Mouse (Mus musculus) forebrain, embryonic 12.5 days (tissue): Measurements from ENCODE around the gene Gm20388. TPM values are rescaled to one million over a fixed set of nuclear protein-coding genes. Genes with fewer than 3 reads are reported as not detected.

Experiments used
- ATAC-seq: fragments of 200-750 bp; cut with Nextera tagmentation; 2 replicates; pipeline ENCODE4 v1.8.0; 2017; ENCODE audit warnings: moderate TSS enrichment; ENCODE audit not compliant: low FRiP score
- H3K27ac ChIP-seq: fragments of 300-500 bp; sonication (generic); 2 replicates; pipeline ENCODE4 v1.5.1; 2016; ENCODE audit warnings: mild to moderate bottlenecking
- H3K27me3 ChIP-seq: fragments of 300-500 bp; sonication (generic); 2 replicates; pipeline ENCODE4 v1.6.1; 2016; ENCODE audit warnings: mild to moderate bottlenecking
- H3K36me3 ChIP-seq: fragments of 300-500 bp; sonication (generic); replicated peaks from 2 replicates; pipeline ENCODE4 v1.6.1; 2016; ENCODE audit warnings: mild to moderate bottlenecking
- H3K4me1 ChIP-seq: fragments of 300-500 bp; sonication (generic); 2 replicates; pipeline ENCODE4 v1.6.1; 2016
- H3K4me2 ChIP-seq: fragments of 300-500 bp; sonication (generic); 2 replicates; pipeline ENCODE4 v1.6.1; 2016; ENCODE audit warnings: mild to moderate bottlenecking, moderate library complexity
- H3K4me3 ChIP-seq: fragments of 300-500 bp; sonication (generic); replicated peaks from 2 replicates; pipeline ENCODE4 v1.5.1; 2016; ENCODE audit warnings: mild to moderate bottlenecking
- H3K9ac ChIP-seq: fragments of 300-500 bp; sonication (generic); 2 replicates; pipeline ENCODE4 v1.6.1; 2016; ENCODE audit warnings: mild to moderate bottlenecking
- H3K9me3 ChIP-seq: fragments of 300-500 bp; sonication (generic); 2 replicates; pipeline ENCODE4 v1.6.1; 2016
- WGBS: fragments of 180-500 bp; shearing (Covaris S2); methylation state at CpG from one replicate; pipeline ENCODE4 v1.1.7; 2016; 5-methylcytosine and 5-hydroxymethylcytosine counted together
- polyA plus RNA-seq: library from polyadenylated mRNA; unstranded; fragments of >200 nt; fragmentation: Nextera tagmentation; extraction: Ambion mirVana; gene quantifications from 2 replicates; pipeline ENCODE4 v1.2.1, GENCODE M21; 2016

Gene Gm20388
- polyA plus RNA-seq, 1 experiment from 2014 or later = not detected

GRCm38 (mm10) chr8:122705901-122706561, 2795.4 kb downstream of the Gm20388 start:
- no peak overlapping the region for H3K27ac ChIP-seq
- no peak overlapping the region for H3K9ac ChIP-seq
- H3K4me1 ChIP-seq = peaks cover 19% of the 10 kb centered on the region
- ATAC-seq = no peak
- no peak overlapping the region for H3K4me2 ChIP-seq
- WGBS = 44% methylated on average over 12 of the region's 12 CpGs
- H3K27me3 ChIP-seq = peaks cover 5% of the 10 kb centered on the region; the same call in 1 of the 2 replicates
- no peaks in the 10 kb centered on the region for H3K36me3 ChIP-seq
- H3K9me3 ChIP-seq = no peaks in the 10 kb centered on the region
- no peak overlapping the region for H3K4me3 ChIP-seq

GRCm38 (mm10) chr8:122707184-122707583, 2796.5 kb downstream of the Gm20388 start:
- Histone ChIP-seq H3K4me1 (peaks cover 19% of the 10 kb centered on the region), H3K27ac (no peak overlapping the region), H3K27me3 (0 out of 2 replicates have a peak, but pooled peaks cover 3% of the 10 kb centered on the region), H3K9me3 (no peaks in the 10 kb centered on the region), H3K4me3 (no peak overlapping the region), H3K4me2 (no peak overlapping the region), H3K36me3 (no peaks in the 10 kb centered on the region), H3K9ac (no peak overlapping the region)
- no peak for ATAC-seq
- WGBS = 64% methylated on average over 4 of the region's 4 CpGs

DNA sequence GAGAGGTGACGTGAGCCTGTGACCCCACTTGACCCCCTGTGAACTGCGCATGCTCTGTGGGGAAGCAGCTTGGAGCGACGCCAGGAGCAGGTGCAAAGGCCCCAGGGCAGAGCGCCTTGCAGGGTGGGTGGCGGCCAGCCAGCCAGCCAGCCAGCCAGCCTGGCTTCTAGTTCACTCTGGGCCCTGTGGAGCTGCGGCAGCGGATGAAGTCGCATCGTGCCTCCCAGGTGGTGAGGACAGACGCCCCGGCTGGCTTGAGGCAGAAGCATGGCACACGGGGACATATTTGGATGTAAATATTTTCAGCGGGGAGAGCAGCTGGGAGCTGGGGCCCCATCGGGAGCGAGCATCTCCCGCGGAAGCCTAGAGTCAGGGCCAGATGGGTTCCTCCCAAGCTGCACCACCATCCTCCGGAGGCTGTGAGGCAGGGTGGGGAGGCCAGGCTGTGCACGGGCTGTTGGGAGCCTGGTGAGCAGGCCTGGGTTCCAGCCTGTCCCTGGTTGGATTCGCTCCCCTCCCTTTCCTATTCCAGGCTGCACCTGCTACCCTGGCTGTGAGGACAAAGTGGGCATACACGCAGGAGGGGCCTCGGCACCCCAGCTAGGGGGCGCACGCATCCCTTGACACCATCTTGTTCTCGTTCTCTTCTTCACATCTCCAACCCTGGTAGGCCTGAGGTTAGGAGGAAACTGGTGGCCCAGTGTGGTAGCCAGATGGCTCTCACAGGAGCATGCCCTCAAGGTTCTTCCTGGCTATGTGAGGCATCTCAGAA, 2798.9 kb downstream of the Gm20388 start:
- H3K4me2 ChIP-seq = no peak overlapping the region
- H3K4me3 ChIP-seq = no peak overlapping the region
- peak overlapping the region; percentile 57 for H3K27ac ChIP-seq
- H3K9ac ChIP-seq = no peak overlapping the region
- H3K27me3 ChIP-seq = 0 out of 2 replicates have a peak, but pooled peaks cover 8% of the 10 kb centered on the region
- peak; percentile 78; the same call in 1 of the 2 replicates for ATAC-seq
- WGBS = 46% methylated on average over 26 of the region's 26 CpGs
- H3K9me3 ChIP-seq = no peaks in the 10 kb centered on the region
- H3K36me3 ChIP-seq = no peaks in the 10 kb centered on the region
- H3K4me1 ChIP-seq = peaks cover 23% of the 10 kb centered on the region

DNA sequence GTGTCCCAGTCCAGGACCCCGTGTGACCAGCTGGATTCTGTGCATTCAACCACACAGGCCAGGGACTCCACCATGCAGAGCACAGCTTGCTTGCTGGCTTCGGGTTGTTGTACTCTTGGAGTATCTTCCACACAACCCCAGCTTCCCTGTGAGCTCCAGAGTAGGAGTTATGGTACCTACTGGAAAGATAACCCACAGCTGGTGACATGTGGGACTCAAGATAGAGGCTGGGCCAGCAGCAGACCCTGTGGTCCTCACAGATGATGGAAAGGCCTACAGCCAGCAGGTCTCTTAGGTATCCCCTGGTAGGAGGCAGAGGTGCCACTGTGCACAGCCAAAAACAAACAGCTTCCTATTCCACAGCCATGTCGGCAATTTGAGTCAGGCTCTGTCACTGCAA, 2800.8 kb downstream of the Gm20388 start:
- Histone ChIP-seq H3K4me3 (no peak overlapping the region), H3K36me3 (no peaks in the 10 kb centered on the region), H3K4me1 (peaks cover 13% of the 10 kb centered on the region), H3K9ac (no peak overlapping the region), H3K9me3 (no peaks in the 10 kb centered on the region), H3K27me3 (0 out of 2 replicates have a peak, but pooled peaks cover 8% of the 10 kb centered on the region), H3K27ac (no peak overlapping the region), H3K4me2 (no peak overlapping the region)
- 86% methylated on average over 3 of the region's 3 CpGs for WGBS
- no peak for ATAC-seq

GRCm38 (mm10) chr8:122711891-122712365, 2801.3 kb downstream of the Gm20388 start:
- WGBS = 81% methylated on average over 11 of the region's 11 CpGs
- no peak overlapping the region for H3K4me3 ChIP-seq
- H3K4me1 ChIP-seq = peaks cover 13% of the 10 kb centered on the region
- H3K4me2 ChIP-seq = no peak overlapping the region
- H3K27ac ChIP-seq = no peak overlapping the region
- H3K27me3 ChIP-seq = 0 out of 2 replicates have a peak, but pooled peaks cover 9% of the 10 kb centered on the region
- H3K9me3 ChIP-seq = no peaks in the 10 kb centered on the region
- H3K9ac ChIP-seq = no peak overlapping the region
- no peak for ATAC-seq
- H3K36me3 ChIP-seq = no peaks in the 10 kb centered on the region

GRCm38 (mm10) chr8:122712411-122713156, 2801.9 kb downstream of the Gm20388 start:
- Histone ChIP-seq H3K4me1 (peaks cover 13% of the 10 kb centered on the region), H3K27me3 (peaks cover 15% of the 10 kb centered on the region; the same call in 1 of the 2 replicates), H3K4me3 (no peak overlapping the region), H3K27ac (no peak overlapping the region), H3K9ac (no peak overlapping the region), H3K9me3 (no peaks in the 10 kb centered on the region), H3K36me3 (no peaks in the 10 kb centered on the region), H3K4me2 (no peak overlapping the region)
- 78% methylated on average over 12 of the region's 12 CpGs for WGBS
- ATAC-seq = no peak

GRCm38 (mm10) chr8:122713157-122713518, 2802.5 kb downstream of the Gm20388 start:
- Histone ChIP-seq H3K4me1 (peaks cover 13% of the 10 kb centered on the region), H3K27ac (no peak overlapping the region), H3K4me3 (no peak overlapping the region), H3K4me2 (no peak overlapping the region), H3K27me3 (peaks cover 19% of the 10 kb centered on the region; the same call in 1 of the 2 replicates), H3K36me3 (no peaks in the 10 kb centered on the region), H3K9me3 (no peaks in the 10 kb centered on the region), H3K9ac (no peak overlapping the region)
- ATAC-seq = no peak
- WGBS = 88% methylated on average over 5 of the region's 5 CpGs

DNA sequence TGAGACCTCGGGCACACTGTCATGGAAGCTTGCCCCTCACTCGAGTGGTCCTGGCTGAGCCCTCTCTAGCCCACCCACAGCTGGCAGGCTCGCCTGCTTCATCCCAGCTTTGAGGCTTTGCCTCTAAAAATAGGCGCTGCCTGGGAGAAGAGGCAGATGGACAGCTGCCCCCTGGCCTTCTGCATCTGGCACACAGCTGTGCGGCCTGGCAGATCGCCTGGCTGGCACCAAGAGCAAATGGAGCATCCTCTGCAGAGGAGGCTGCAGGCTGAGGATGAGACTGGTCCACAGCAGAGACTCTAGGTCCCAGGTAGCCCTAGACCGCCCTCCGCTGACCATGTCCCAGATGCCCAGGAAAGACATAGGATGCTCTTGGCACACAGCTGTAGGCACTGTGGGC, 2805.9 kb downstream of the Gm20388 start:
- Histone ChIP-seq H3K4me2 (no peak overlapping the region), H3K27me3 (peaks cover 46% of the 10 kb centered on the region), H3K27ac (no peak overlapping the region), H3K4me3 (no peak overlapping the region), H3K9ac (no peak overlapping the region), H3K36me3 (no peaks in the 10 kb centered on the region), H3K9me3 (no peaks in the 10 kb centered on the region), H3K4me1 (peaks cover 24% of the 10 kb centered on the region)
- no peak for ATAC-seq
- 81% methylated on average over 8 of the region's 8 CpGs for WGBS

DNA sequence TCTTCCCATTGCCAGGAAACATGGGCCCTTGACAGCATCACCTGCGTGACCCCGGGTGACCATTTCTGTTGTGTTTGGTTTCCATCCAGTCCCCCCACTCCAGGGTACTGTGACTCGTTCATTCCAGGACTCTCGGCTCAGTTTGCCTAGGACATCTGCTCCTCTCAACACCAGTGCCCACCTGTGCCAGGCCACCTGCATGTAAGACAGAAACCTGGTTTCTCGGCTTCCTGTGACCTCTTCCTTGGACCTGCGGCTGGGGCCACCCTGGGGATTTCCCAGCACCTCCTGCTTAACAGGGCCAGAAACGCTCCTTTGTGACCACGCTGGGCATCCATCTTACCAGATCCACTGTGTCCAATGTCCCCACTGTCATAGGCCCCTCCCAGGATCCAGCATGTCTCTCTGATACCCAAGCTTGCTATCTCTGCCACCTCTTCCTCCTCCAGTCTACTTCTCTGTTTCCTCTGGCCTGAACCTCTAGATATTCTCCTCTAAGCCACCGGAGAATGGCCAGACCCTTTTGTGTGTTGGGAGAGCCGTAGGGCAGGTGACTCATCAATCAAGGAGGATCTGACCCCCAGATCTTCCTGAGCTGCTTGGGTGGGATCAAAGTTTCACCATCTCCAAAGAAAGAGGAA, 2807.3 kb downstream of the Gm20388 start:
- WGBS = 86% methylated on average over 10 of the region's 10 CpGs
- H3K27me3 ChIP-seq = peaks cover 58% of the 10 kb centered on the region
- ATAC-seq = no peak
- no peaks in the 10 kb centered on the region for H3K36me3 ChIP-seq
- H3K4me1 ChIP-seq = peaks cover 22% of the 10 kb centered on the region
- H3K9ac ChIP-seq = no peak overlapping the region
- no peak overlapping the region for H3K4me3 ChIP-seq
- H3K4me2 ChIP-seq = no peak overlapping the region
- H3K27ac ChIP-seq = no peak overlapping the region
- no peaks in the 10 kb centered on the region for H3K9me3 ChIP-seq

DNA sequence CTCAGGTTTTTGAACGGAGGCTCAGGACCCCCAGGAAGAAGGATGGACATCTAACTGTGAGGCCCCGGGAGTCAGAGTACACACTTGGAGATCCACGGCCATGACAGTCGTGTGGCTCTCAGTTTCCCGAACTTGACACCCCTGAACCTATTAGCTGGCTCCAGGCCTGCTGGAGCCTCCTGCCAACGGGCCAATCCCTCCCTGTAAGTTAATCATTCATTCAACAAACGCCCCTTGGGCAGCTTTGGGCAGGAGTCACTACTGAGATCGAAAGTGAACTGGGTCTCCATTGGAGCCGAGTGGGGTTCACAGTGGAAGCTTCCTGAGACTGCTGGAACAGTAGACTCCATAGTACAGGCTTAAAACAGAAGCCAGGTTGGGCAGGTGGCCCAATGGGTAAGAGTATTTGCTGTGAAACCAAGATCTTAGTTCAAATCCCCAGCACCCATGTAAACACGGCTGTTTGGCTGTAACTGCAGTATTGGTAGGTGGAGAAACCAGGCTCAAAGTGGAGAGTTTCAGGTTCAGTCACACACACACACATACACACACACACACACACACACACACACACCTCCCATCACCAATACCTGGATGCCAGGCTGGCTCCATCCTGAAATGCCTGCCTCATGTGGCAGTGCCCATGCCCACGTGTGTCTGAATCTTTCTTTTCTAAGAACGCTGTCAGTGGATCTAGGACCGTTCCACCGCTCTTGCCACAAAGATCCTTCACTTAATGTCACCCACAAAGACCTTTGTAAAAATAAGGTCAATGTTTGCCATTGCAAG, 2808.3 kb downstream of the Gm20388 start:
- Histone ChIP-seq H3K9me3 (no peaks in the 10 kb centered on the region), H3K4me2 (no peak overlapping the region), H3K4me3 (no peak overlapping the region), H3K9ac (no peak overlapping the region), H3K4me1 (peaks cover 22% of the 10 kb centered on the region), H3K36me3 (no peaks in the 10 kb centered on the region), H3K27ac (no peak overlapping the region), H3K27me3 (peaks cover 59% of the 10 kb centered on the region)
- ATAC-seq = no peak
- WGBS = 89% methylated on average over 14 of the region's 14 CpGs

- Histone ChIP-seq H3K9me3 (no peaks in the 10 kb centered on the region), H3K4me2 (peak overlapping the region; percentile 37), H3K27me3 (peaks cover 56% of the 10 kb centered on the region), H3K9ac (0 out of 2 replicates have a peak overlapping the region, but pooled peaks have one; percentile 25), H3K4me3 (no peak overlapping the region), H3K27ac (peak overlapping the region; percentile 76), H3K36me3 (no peaks in the 10 kb centered on the region), H3K4me1 (peaks cover 22% of the 10 kb centered on the region)
- 32% methylated on average over 7 of the region's 7 CpGs for WGBS
- peak; percentile 56; the same call in 1 of the 2 replicates for ATAC-seq
These were observed 2808.9 kb downstream of the Gm20388 start for GRCm38 (mm10) chr8:122719500-122720065.
